Mouse (Mus musculus) CH12.LX (cell line): ENCODE results near the gene Celsr2.

Source experiments
- CTCF ChIP-seq, 2 experiments: IDR thresholded peaks in 1 of 2; conservative IDR thresholded peaks in 1 of 2; 2 replicates each; pipeline ENCODE4 v1.5.1; 2011 to 2012; ENCODE audit warnings: low read depth in 2 of 2, low read length in 2 of 2, improper control_type of control experiment in 1 of 2, inconsistent platforms in 1 of 2, mild to moderate bottlenecking in 1 of 2, moderate library complexity in 1 of 2
- EP300 ChIP-seq: IDR thresholded peaks from 2 replicates; pipeline ENCODE4 v1.6.1; 2011; ENCODE audit warnings: low read length, improper control_type of control experiment
- MAFK ChIP-seq: IDR thresholded peaks from 2 replicates; pipeline ENCODE4 v1.6.1; 2011; ENCODE audit warnings: low read length, improper control_type of control experiment; ENCODE audit not compliant: insufficient replicate concordance

GRCm38 (mm10) chr3:108355245-108355644, 60.1 kb downstream of the Celsr2 start:
- TF ChIP-seq CTCF (conservative IDR thresholded peaks at IDR 0.05 in 1 of 2, IDR thresholded peaks at IDR 0.05 in 1 of 2; ENCODE audit: low read depth in 2 of 2, low read length in 2 of 2) (no peak), MAFK (no peak), EP300 (no peak)
